Mouse (Mus musculus) kidney, adult 2 months (tissue): ENCODE data around the gene Sox11. TPM values are rescaled to one million over a fixed set of nuclear protein-coding genes. Genes with fewer than 3 reads are reported as not detected.
A peak's percentile ranks its signal among the peaks of the same experiment; 100 is the strongest.

Source experiments
- DNase-seq: peaks from one replicate; pipeline ENCODE4 v3.0.0; 2021
- H3K27ac ChIP-seq: fragments of 200-500 bp; 2 replicates; pipeline ENCODE4 v1.5.1; 2012; ENCODE audit warnings: low read depth, low read length, control low read depth, inconsistent platforms; ENCODE audit not compliant: insufficient read depth
- H3K27me3 ChIP-seq: fragments of 200-500 bp; replicated peaks from 2 replicates; pipeline ENCODE4 v1.6.1; 2012; ENCODE audit warnings: mild to moderate bottlenecking, moderate library complexity, low read length, inconsistent platforms; ENCODE audit not compliant: control insufficient read depth, insufficient read depth
- H3K36me3 ChIP-seq: fragments of 200-500 bp; 2 replicates; pipeline ENCODE4 v1.6.1; 2012; ENCODE audit warnings: mild to moderate bottlenecking, moderate library complexity, low read length, inconsistent platforms; ENCODE audit not compliant: control insufficient read depth, insufficient read depth
- H3K4me1 ChIP-seq: fragments of 200-500 bp; 2 replicates; pipeline ENCODE4 v1.6.1; 2011; ENCODE audit warnings: low read length; ENCODE audit not compliant: control insufficient read depth, insufficient read depth
- H3K4me3 ChIP-seq: fragments of 200-500 bp; 2 replicates; pipeline ENCODE4 v1.5.1; 2011; ENCODE audit warnings: mild to moderate bottlenecking, low read depth, low read length, control low read depth; ENCODE audit not compliant: insufficient read depth
- CTCF ChIP-seq: fragments of 200-500 bp; conservative IDR thresholded peaks from 2 replicates; pipeline ENCODE4 v1.5.1; 2011; ENCODE audit warnings: low read depth, mild to moderate bottlenecking, control low read depth, low read length, moderate library complexity, mixed read lengths; ENCODE audit not compliant: insufficient read depth, insufficient read length
- POLR2A ChIP-seq: fragments of 200-500 bp; IDR thresholded peaks from one replicate; pipeline ENCODE4 v1.6.1; 2011; ENCODE audit warnings: low read depth, low read length, control low read depth
- WGBS: fragments of 180-500 bp; shearing (Covaris S2); methylation state at CpG from one replicate; pipeline ENCODE4 v1.1.7; 2018; 5-methylcytosine and 5-hydroxymethylcytosine counted together
- polyA plus RNA-seq: library from polyadenylated mRNA; depleted of rRNA; stranded (reverse); fragments of >200 nt; gene quantifications from 2 replicates; pipeline ENCODE4 v1.2.3, GENCODE M21; 2012

The Sox11 gene
- polyA plus RNA-seq, 1 experiment, result 0.06 TPM

GRCm38 (mm10) chr12:27340451-27341035 lies 1.8 kb downstream of the Sox11 start:
- 0 out of 2 replicates have a peak, but pooled peaks cover 3% of the 10 kb centered on the region for H3K27me3 ChIP-seq
- no peaks in the 10 kb centered on the region for H3K4me1 ChIP-seq
- no peaks in the 10 kb centered on the region for H3K36me3 ChIP-seq
- H3K27ac ChIP-seq, result no peak overlapping the region
- WGBS, result 15% methylated on average over 14 of the region's 14 CpGs
- TF ChIP-seq CTCF (no peak), POLR2A (no peak)
- no peak overlapping the region for H3K4me3 ChIP-seq
- no peak for DNase-seq

- Histone ChIP-seq H3K36me3 (no peaks in the 10 kb centered on the region), H3K4me3 (peak overlapping the region; percentile 54), H3K4me1 (no peaks in the 10 kb centered on the region), H3K27me3 (0 out of 2 replicates have a peak, but pooled peaks cover 3% of the 10 kb centered on the region), H3K27ac (no peak overlapping the region)
- no peak for TF ChIP-seq POLR2A
- TF ChIP-seq CTCF, result no peak
- peak; percentile 5 for DNase-seq
- 3% methylated on average over 47 of the region's 47 CpGs for whole genome bisulfite sequencing
Observed at GRCm38 (mm10) chr12:27339171-27339751, 3.1 kb downstream of the Sox11 start.

GRCm38 (mm10) chr12:27338721-27339170 lies 3.6 kb downstream of the Sox11 start:
- Histone ChIP-seq H3K4me3 (peak overlapping the region; percentile 54), H3K27ac (no peak overlapping the region), H3K36me3 (no peaks in the 10 kb centered on the region), H3K4me1 (no peaks in the 10 kb centered on the region), H3K27me3 (0 out of 2 replicates have a peak, but pooled peaks cover 3% of the 10 kb centered on the region)
- DNase-seq, result peak; percentile 18
- under 1% methylated on average over 40 of the region's 40 CpGs for WGBS
- TF ChIP-seq POLR2A (no peak), CTCF (no peak)

GRCm38 (mm10) chr12:27338116-27338515 lies 4.3 kb downstream of the Sox11 start:
- no peak for TF ChIP-seq CTCF
- TF ChIP-seq POLR2A, result no peak
- no peak overlapping the region for H3K27ac ChIP-seq
- H3K27me3 ChIP-seq, result 0 out of 2 replicates have a peak, but pooled peaks cover 3% of the 10 kb centered on the region

GRCm38 (mm10) chr12:27337482-27337881 lies 4.9 kb downstream of the Sox11 start:
- no peak for TF ChIP-seq POLR2A
- no peak for TF ChIP-seq CTCF
- H3K36me3 ChIP-seq, result no peaks in the 10 kb centered on the region
- no peaks in the 10 kb centered on the region for H3K4me1 ChIP-seq
- H3K4me3 ChIP-seq, result no peak overlapping the region
- WGBS, result 96% methylated on average over 1 of the region's 1 CpGs
- H3K27ac ChIP-seq, result no peak overlapping the region
- DNase-seq, result no peak
- 0 out of 2 replicates have a peak, but pooled peaks cover 3% of the 10 kb centered on the region for H3K27me3 ChIP-seq

More at GRCm38 (mm10) chr12:27338116-27338515, 4.3 kb downstream of the Sox11 start:
- Histone ChIP-seq H3K36me3 (no peaks in the 10 kb centered on the region), H3K4me3 (no peak overlapping the region), H3K4me1 (no peaks in the 10 kb centered on the region)
- DNase-seq, result no peak
- 49% methylated on average over 12 of the region's 12 CpGs for WGBS

DNA sequence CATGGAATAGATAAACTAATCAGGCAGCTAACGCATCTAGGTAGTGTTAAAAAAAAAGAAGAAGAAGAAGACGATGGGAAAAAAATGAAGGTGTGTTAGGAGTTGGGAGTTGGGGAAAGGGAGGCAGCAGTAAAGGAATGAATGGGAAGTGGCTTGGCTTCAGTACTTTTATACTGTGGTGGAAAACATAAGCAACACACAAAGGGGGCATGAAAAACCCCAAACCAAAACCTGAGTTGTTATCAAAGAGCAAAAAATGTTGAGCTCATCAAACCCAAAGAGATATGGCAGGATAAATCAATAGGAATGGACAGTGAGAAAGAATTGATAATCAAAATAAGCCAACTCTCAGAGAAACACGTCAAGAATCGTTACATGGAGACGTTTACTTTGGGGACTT lies 5.6 kb downstream of the Sox11 start:
- DNase-seq, result no peak
- no peak for TF ChIP-seq CTCF
- no peak for TF ChIP-seq POLR2A
- 81% methylated on average over 5 of the region's 5 CpGs for WGBS
- Histone ChIP-seq H3K4me1 (no peaks in the 10 kb centered on the region), H3K4me3 (no peak overlapping the region), H3K27ac (no peak overlapping the region), H3K36me3 (no peaks in the 10 kb centered on the region), H3K27me3 (0 out of 2 replicates have a peak, but pooled peaks cover 3% of the 10 kb centered on the region)

GRCm38 (mm10) chr12:27336336-27336735 lies 6.0 kb downstream of the Sox11 start:
- WGBS, result 85% methylated on average over 7 of the region's 7 CpGs
- Histone ChIP-seq H3K27ac (no peak overlapping the region), H3K27me3 (0 out of 2 replicates have a peak, but pooled peaks cover 3% of the 10 kb centered on the region)

More at GRCm38 (mm10) chr12:27336336-27336735, 6.0 kb downstream of the Sox11 start:
- Histone ChIP-seq H3K4me1 (no peaks in the 10 kb centered on the region), H3K4me3 (no peak overlapping the region), H3K36me3 (no peaks in the 10 kb centered on the region)
- DNase-seq, result no peak
- TF ChIP-seq POLR2A (no peak), CTCF (no peak)
